Mouse (Mus musculus) embryonic facial prominence, embryonic 14.5 days (tissue): ENCODE measurements at regions not wholly inside any gene's neighbourhood (a gene's known extent, or its start where the extent isn't known, plus 50 kb on each side); places are given as distances from the start of the nearest gene placed in this dataset.

Experiments used
- ATAC-seq: fragments of 200-750 bp; cut with Nextera tagmentation; 2 replicates; pipeline ENCODE4 v1.8.0; 2017; ENCODE audit warnings: low read depth, moderate number of reproducible peaks, moderate TSS enrichment
- DNase-seq: peaks from one replicate; pipeline ENCODE4 v3.0.0-alpha.2; 2015; ENCODE audit warnings: low spot score
- H3K27ac ChIP-seq: fragments of 300-500 bp; sonication (generic); replicated peaks from 2 replicates; pipeline ENCODE4 v1.5.1; 2014; ENCODE audit warnings: low read depth, mild to moderate bottlenecking, low read length, moderate library complexity
- H3K27me3 ChIP-seq: fragments of 300-500 bp; sonication (generic); replicated peaks from 2 replicates; pipeline ENCODE4 v1.6.1; 2014; ENCODE audit warnings: low read length; ENCODE audit not compliant: control insufficient read depth, insufficient read depth
- H3K36me3 ChIP-seq: fragments of 300-500 bp; sonication (generic); 2 replicates; pipeline ENCODE4 v1.6.1; 2014; ENCODE audit warnings: low read length, mixed read lengths; ENCODE audit not compliant: control insufficient read depth, insufficient read depth
- H3K4me1 ChIP-seq: fragments of 300-500 bp; sonication (generic); 2 replicates; pipeline ENCODE4 v1.6.1; 2014; ENCODE audit warnings: antibody characterized with exemption, low read length; ENCODE audit not compliant: control insufficient read depth, insufficient read depth
- H3K4me2 ChIP-seq: fragments of 300-500 bp; sonication (generic); 2 replicates; pipeline ENCODE4 v1.6.1; 2014; ENCODE audit warnings: low read depth, mild to moderate bottlenecking, low read length, moderate library complexity, mixed read lengths
- H3K4me3 ChIP-seq: fragments of 300-500 bp; sonication (generic); 2 replicates; pipeline ENCODE4 v1.5.1; 2014; ENCODE audit warnings: low read depth, mild to moderate bottlenecking, low read length
- H3K9ac ChIP-seq: fragments of 300-500 bp; sonication (generic); 2 replicates; pipeline ENCODE4 v1.6.1; 2014; ENCODE audit warnings: low read depth, mild to moderate bottlenecking, low read length, moderate library complexity, mixed read lengths
- H3K9me3 ChIP-seq: fragments of 300-500 bp; sonication (generic); 2 replicates; pipeline ENCODE4 v1.6.1; 2016; ENCODE audit warnings: low read length; ENCODE audit not compliant: control insufficient read depth
- WGBS: fragments of 180-500 bp; shearing (Covaris S2); extraction: QIAGEN DNeasy Blood & Tissue Kit; methylation state at CpG from one replicate; pipeline ENCODE4 v1.1.7; 2014; 5-methylcytosine and 5-hydroxymethylcytosine counted together

GRCm38 (mm10) chr16:95057596-95057995 lies 60.1 kb upstream of the Kcnj6 start:
- Histone ChIP-seq H3K4me3 (no peak overlapping the region), H3K4me2 (no peak overlapping the region), H3K9ac (no peak overlapping the region), H3K27me3 (no peaks in the 10 kb centered on the region), H3K36me3 (no peaks in the 10 kb centered on the region), H3K4me1 (no peaks in the 10 kb centered on the region), H3K27ac (no peak overlapping the region), H3K9me3 (peaks cover under 1% of the 10 kb centered on the region; the same call in 1 of the 2 replicates)
- ATAC-seq, result no peak
- WGBS, result 20% methylated on average over 1 of the region's 1 CpGs
- peak; percentile 31 for DNase-seq

DNA sequence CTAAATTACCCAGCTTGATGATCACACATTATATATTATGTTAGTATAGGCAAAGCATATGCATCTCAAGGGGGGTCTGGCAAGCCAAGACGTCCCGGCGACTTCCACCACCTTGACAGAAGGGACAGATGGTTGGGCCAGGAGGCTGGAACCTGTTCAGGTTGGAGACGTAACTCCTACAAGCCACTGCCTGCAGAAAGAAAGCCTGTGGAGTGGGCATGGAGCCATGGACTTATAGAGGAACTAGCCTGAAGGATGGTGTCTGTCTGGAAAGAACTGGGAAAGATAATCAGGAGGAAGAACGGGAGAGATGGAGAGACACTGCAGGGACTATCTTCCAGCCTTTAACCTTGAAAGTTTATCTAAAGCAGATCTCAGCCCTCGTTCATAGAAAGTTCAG lies 66.9 kb upstream of the Kcnj6 start:
- ATAC-seq, result no peak
- no peak overlapping the region for H3K27ac ChIP-seq
- 79% methylated on average over 6 of the region's 6 CpGs for WGBS

DNA sequence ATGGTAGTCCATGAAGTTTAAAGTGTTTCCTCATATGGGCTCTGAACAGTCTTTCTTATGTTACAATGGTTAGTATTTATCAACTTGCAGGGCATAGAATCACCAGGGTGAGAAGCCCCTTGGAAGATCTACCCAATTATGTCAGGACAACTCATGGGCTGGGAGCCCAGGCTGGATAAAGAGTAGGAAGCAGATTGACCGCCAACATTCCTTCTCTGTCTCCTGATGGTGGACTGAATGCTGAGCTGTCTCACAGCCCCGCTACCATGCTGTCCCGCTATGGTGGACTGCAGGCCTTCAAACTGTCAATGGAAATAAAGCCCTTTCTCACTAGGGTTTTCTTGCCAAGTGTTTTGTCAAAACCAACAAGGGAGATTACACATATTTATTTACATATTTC lies 69.2 kb upstream of the Kcnj6 start:
- Histone ChIP-seq H3K4me3 (no peak overlapping the region), H3K27ac (no peak overlapping the region), H3K9ac (no peak overlapping the region), H3K27me3 (no peaks in the 10 kb centered on the region), H3K4me1 (no peaks in the 10 kb centered on the region), H3K4me2 (no peak overlapping the region), H3K9me3 (no peaks in the 10 kb centered on the region), H3K36me3 (no peaks in the 10 kb centered on the region)
- DNase-seq, result no peak
- 89% methylated on average over 3 of the region's 3 CpGs for WGBS
- ATAC-seq, result no peak

More for the DNA sequence above, 66.9 kb upstream of the Kcnj6 start:
- Histone ChIP-seq H3K4me3 (no peak overlapping the region), H3K4me1 (no peaks in the 10 kb centered on the region), H3K27me3 (no peaks in the 10 kb centered on the region), H3K9me3 (no peaks in the 10 kb centered on the region), H3K4me2 (no peak overlapping the region), H3K9ac (no peak overlapping the region), H3K36me3 (no peaks in the 10 kb centered on the region)
- no peak for DNase-seq

GRCm38 (mm10) chr16:95092471-95093221 lies 95.1 kb upstream of the Kcnj6 start:
- ATAC-seq (no peak), DNase-seq (no peak)
- H3K4me1 ChIP-seq, result no peaks in the 10 kb centered on the region
- no peak overlapping the region for H3K9ac ChIP-seq
- H3K9me3 ChIP-seq, result no peaks in the 10 kb centered on the region
- H3K4me3 ChIP-seq, result no peak overlapping the region
- H3K27ac ChIP-seq, result no peak overlapping the region
- 71% methylated on average over 6 of the region's 6 CpGs for WGBS
- no peak overlapping the region for H3K4me2 ChIP-seq
- H3K36me3 ChIP-seq, result no peaks in the 10 kb centered on the region
- H3K27me3 ChIP-seq, result no peaks in the 10 kb centered on the region

- Histone ChIP-seq H3K4me3 (no peak overlapping the region), H3K4me1 (no peaks in the 10 kb centered on the region), H3K4me2 (no peak overlapping the region), H3K9me3 (no peaks in the 10 kb centered on the region), H3K9ac (no peak overlapping the region), H3K27me3 (no peaks in the 10 kb centered on the region), H3K27ac (no peak overlapping the region), H3K36me3 (no peaks in the 10 kb centered on the region)
- 24% methylated on average over 10 of the region's 10 CpGs for WGBS
- ATAC-seq (peak; percentile 72; the same call in 1 of the 2 replicates), DNase-seq (peak; percentile 89)
Measured at GRCm38 (mm10) chr16:95093753-95094152, 96.3 kb upstream of the Kcnj6 start.

- 70% methylated on average over 9 of the region's 9 CpGs for WGBS
- H3K36me3 ChIP-seq, result no peaks in the 10 kb centered on the region
- H3K27me3 ChIP-seq, result no peaks in the 10 kb centered on the region
- no peak overlapping the region for H3K27ac ChIP-seq
- H3K4me1 ChIP-seq, result no peaks in the 10 kb centered on the region
- no peak overlapping the region for H3K4me2 ChIP-seq
- ATAC-seq (no peak), DNase-seq (no peak)
- no peaks in the 10 kb centered on the region for H3K9me3 ChIP-seq
- no peak overlapping the region for H3K4me3 ChIP-seq
- no peak overlapping the region for H3K9ac ChIP-seq
Measured at GRCm38 (mm10) chr16:95100954-95101353, 103.5 kb upstream of the Kcnj6 start.

DNA sequence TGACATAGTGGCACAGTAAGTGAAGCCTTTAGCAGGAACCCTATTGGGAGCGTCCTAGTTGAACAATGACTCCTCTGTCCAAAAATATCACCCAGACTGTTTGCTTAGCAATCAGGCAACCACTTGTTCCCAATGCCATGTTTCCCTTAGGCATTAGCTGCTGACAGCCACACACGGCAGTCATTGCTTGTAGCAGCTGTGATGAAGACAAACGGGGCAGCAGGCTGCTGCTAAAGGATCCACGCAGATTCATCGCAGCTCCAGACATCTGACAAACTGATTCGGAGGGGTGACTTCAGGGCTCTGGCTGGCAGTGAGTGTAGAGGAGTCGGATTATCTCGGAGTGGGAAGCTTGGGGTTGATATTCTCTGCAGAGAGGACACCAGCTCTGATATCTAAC lies 120.0 kb upstream of the Kcnj6 start:
- no peaks in the 10 kb centered on the region for H3K27me3 ChIP-seq
- DNase-seq, result peak; percentile 9
- H3K4me3 ChIP-seq, result no peak overlapping the region
- no peaks in the 10 kb centered on the region for H3K9me3 ChIP-seq
- no peaks in the 10 kb centered on the region for H3K4me1 ChIP-seq
- 25% methylated on average over 8 of the region's 8 CpGs for WGBS
- ATAC-seq, result no peak
- no peak overlapping the region for H3K27ac ChIP-seq
- H3K36me3 ChIP-seq, result no peaks in the 10 kb centered on the region
- no peak overlapping the region for H3K4me2 ChIP-seq
- H3K9ac ChIP-seq, result no peak overlapping the region

- no peak overlapping the region for H3K27ac ChIP-seq
- 73% methylated on average over 4 of the region's 4 CpGs for WGBS
- H3K4me2 ChIP-seq, result no peak overlapping the region
- no peaks in the 10 kb centered on the region for H3K9me3 ChIP-seq
- ATAC-seq, result no peak
- no peaks in the 10 kb centered on the region for H3K4me1 ChIP-seq
- H3K4me3 ChIP-seq, result no peak overlapping the region
- no peak overlapping the region for H3K9ac ChIP-seq
- no peaks in the 10 kb centered on the region for H3K36me3 ChIP-seq
- no peaks in the 10 kb centered on the region for H3K27me3 ChIP-seq
- no peak for DNase-seq
Measured at GRCm38 (mm10) chr16:95119293-95119692, 121.8 kb upstream of the Kcnj6 start.

GRCm38 (mm10) chr16:95122048-95122447 lies 124.5 kb upstream of the Kcnj6 start:
- no peak overlapping the region for H3K9ac ChIP-seq
- no peak for DNase-seq
- H3K4me2 ChIP-seq, result no peak overlapping the region
- ATAC-seq, result no peak
- H3K9me3 ChIP-seq, result no peaks in the 10 kb centered on the region
- H3K27ac ChIP-seq, result no peak overlapping the region
- no peaks in the 10 kb centered on the region for H3K36me3 ChIP-seq
- WGBS, result 41% methylated on average over 7 of the region's 7 CpGs
- no peaks in the 10 kb centered on the region for H3K27me3 ChIP-seq
- no peaks in the 10 kb centered on the region for H3K4me1 ChIP-seq
- H3K4me3 ChIP-seq, result no peak overlapping the region
